Mouse (Mus musculus) erythroblast, adult 5-6 weeks (primary cell): ENCODE results near the gene Lbhd1. TPM values are rescaled to one million over a fixed set of nuclear protein-coding genes. Genes with fewer than 3 reads are reported as not detected.
"Not testable (repeated sequence)": the region's sequence is repeated elsewhere in the genome, so short reads cannot be mapped to it uniquely, and the experiment has no call there.

Source experiments
- ATAC-seq: replicated peaks from 2 replicates; pipeline ENCODE4 v1.8.0; 2016; ENCODE audit warnings: moderate number of reproducible peaks, mild to moderate bottlenecking, moderate TSS enrichment, inconsistent platforms; ENCODE audit not compliant: poor library complexity, low FRiP score, severe bottlenecking
- total RNA-seq, 2 experiments: library from RNA; stranded (forward) in 1 of 2; stranded (reverse) in 1 of 2; fragments of 150-400 nt in 1 of 2; fragments of 200-764, 138-1000 nt in 1 of 2; gene quantifications; 2 replicates each; pipeline versions ENCODE4 v1.2.3 to v1.2.4; 2015 to 2017; ENCODE audit warnings: low replicate concordance in 2 of 2

The Lbhd1 gene
- total RNA-seq (2015; ENCODE audit: low replicate concordance): 24.2 and 24.4 TPM in 2 replicates
- total RNA-seq (2017; ENCODE audit: low replicate concordance): 6.0 and 23.1 TPM in 2 replicates

GRCm38 (mm10) chr19:8883616-8884015 lies at the start of gene Lbhd1, which contains the start of gene Gm49403:
Gene Lbhd1 (plus strand): TSS chr19:8883732.
Gene Gm49403 (plus strand): TSS chr19:8883930.
- ATAC-seq: no peak

- not testable (repeated sequence) for ATAC-seq
Observed at GRCm38 (mm10) chr19:8836327-8836726, 47.2 kb upstream of the Lbhd1 start.

- peak; percentile 77 for ATAC-seq
Observed at GRCm38 (mm10) chr19:8837251-8837791, 46.2 kb upstream of the Lbhd1 start, which contains the start of gene Bscl2. Gene Bscl2 (plus strand): TSS chr19:8837467.

GRCm38 (mm10) chr19:8838041-8838730 lies 45.3 kb upstream of the Lbhd1 start:
- no peak for ATAC-seq

GRCm38 (mm10) chr19:8839103-8839907 lies 44.2 kb upstream of the Lbhd1 start, which contains the start of gene Gng3:
Gene Gng3 (minus strand): TSS chr19:8839194.
- no peak for ATAC-seq

- ATAC-seq: peak; percentile 82
Observed at GRCm38 (mm10) chr19:8839908-8840791, 43.4 kb upstream of the Lbhd1 start.

- no peak for ATAC-seq
Observed at GRCm38 (mm10) chr19:8841012-8841411, 42.5 kb upstream of the Lbhd1 start.

GRCm38 (mm10) chr19:8842961-8843360 lies 40.6 kb upstream of the Lbhd1 start:
- ATAC-seq: no peak

GRCm38 (mm10) chr19:8844371-8845129 lies 39.0 kb upstream of the Lbhd1 start:
- peak; percentile 51 for ATAC-seq

GRCm38 (mm10) chr19:8848356-8848755 lies 35.2 kb upstream of the Lbhd1 start:
- no peak for ATAC-seq

- no peak for ATAC-seq
Observed at GRCm38 (mm10) chr19:8850402-8850901, 33.1 kb upstream of the Lbhd1 start, which contains the start of gene Lrrn4cl. Gene Lrrn4cl (plus strand): TSS chr19:8850768.

GRCm38 (mm10) chr19:8851639-8852038 lies 31.9 kb upstream of the Lbhd1 start:
- ATAC-seq: no peak

- no peak for ATAC-seq
Observed at GRCm38 (mm10) chr19:8852236-8852928, 31.1 kb upstream of the Lbhd1 start.

GRCm38 (mm10) chr19:8853117-8853516 lies 30.4 kb upstream of the Lbhd1 start:
- ATAC-seq: no peak

- peak; percentile 83 for ATAC-seq
Observed at GRCm38 (mm10) chr19:8857689-8858088, 25.8 kb upstream of the Lbhd1 start.

GRCm38 (mm10) chr19:8859018-8859417 lies 24.5 kb upstream of the Lbhd1 start:
- ATAC-seq: no peak

GRCm38 (mm10) chr19:8864265-8864664 lies 19.3 kb upstream of the Lbhd1 start:
- ATAC-seq: no peak

GRCm38 (mm10) chr19:8870381-8870780 lies 13.2 kb upstream of the Lbhd1 start:
- ATAC-seq: not testable (repeated sequence)
